Mouse (Mus musculus): ENCODE measurements at regions not wholly inside any gene's neighbourhood (a gene's known extent, or its start where the extent isn't known, plus 50 kb on each side); places are given as distances from the start of the nearest gene placed in this dataset.

DNA sequence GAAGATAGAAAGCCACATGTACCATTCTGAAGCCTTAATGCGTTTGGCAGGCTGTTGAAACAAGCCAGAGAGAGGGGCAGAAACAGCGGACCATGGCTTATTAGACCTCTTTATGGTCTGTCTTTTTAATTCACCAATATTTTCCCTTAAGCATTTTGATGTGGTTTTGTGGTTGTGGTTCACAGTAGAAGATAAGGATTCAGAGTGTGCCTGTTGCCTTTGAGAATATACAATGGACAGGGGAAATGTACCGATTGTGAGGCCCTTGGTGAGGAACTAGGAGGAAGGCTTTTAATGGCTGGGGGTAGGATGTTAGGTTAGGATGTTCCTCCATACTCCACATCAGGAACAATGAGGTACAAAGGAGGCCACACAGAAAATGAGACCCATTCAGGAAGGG is 182.0 kb downstream of the Pdgfra start:
- in situ Hi-C loops (cut with MboI; ENCODE audit: low pct_unique_long_range_greater_than_20kb in 1 of 2, low sequenced_read_pairs in 2 of 2, unreplicated experiment in 1 of 2): no loop called here

GRCm38 (mm10) chr5:75336454-75336853 is 184.4 kb downstream of the Pdgfra start:
- in situ Hi-C loops (cut with MboI; ENCODE audit: low pct_unique_long_range_greater_than_20kb in 1 of 2, low sequenced_read_pairs in 2 of 2, unreplicated experiment in 1 of 2): no loop called here

DNA sequence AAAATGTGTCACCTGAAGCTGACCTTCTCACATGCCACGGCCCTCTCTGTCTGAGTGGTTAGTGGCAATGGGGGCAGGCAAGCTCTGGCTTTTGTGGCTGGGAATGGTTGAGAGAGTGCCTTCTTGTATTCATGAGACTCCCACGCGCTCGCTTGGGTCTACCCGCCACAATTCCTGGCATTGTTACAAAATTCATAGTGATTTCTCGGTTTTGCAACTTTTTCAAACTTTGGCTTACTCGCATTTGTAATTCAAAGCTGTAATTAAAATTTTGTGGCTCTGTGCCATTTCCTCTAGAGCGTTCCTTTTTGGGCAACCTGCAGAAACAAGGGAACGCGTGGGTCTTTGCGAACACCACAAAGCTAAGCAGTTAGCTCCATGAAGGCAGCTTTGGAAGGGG is 186.3 kb downstream of the Pdgfra start:
- in situ Hi-C loops (cut with MboI; ENCODE audit: low pct_unique_long_range_greater_than_20kb in 1 of 2, low sequenced_read_pairs in 2 of 2, unreplicated experiment in 1 of 2): no loop called here

DNA sequence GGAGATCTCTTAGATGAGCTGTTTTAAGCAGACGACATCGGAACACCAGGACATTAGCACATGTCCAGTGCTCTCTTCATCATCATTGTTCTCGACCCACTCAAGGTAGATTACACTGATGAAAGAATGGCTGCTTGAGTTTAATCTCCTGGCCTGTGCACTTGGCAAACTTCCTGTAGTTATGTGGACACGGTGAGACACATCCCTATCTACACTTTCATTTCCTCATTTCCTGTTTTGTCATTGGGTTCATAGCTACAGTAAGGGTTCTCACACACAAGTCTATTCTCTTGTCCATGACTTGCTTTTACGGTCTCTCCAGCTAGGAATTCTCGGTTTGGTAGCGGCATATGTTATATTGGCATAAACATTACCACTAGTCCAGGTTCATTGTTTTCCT is 190.5 kb downstream of the Pdgfra start:
- in situ Hi-C loops (cut with MboI; ENCODE audit: low pct_unique_long_range_greater_than_20kb in 1 of 2, low sequenced_read_pairs in 2 of 2, unreplicated experiment in 1 of 2): no loop called here

GRCm38 (mm10) chr5:75346836-75347773 is 195.0 kb downstream of the Pdgfra start:
- in situ Hi-C loops (cut with MboI; ENCODE audit: low pct_unique_long_range_greater_than_20kb in 1 of 2, low sequenced_read_pairs in 2 of 2, unreplicated experiment in 1 of 2): no loop called here

GRCm38 (mm10) chr5:75347774-75348116 is 195.7 kb downstream of the Pdgfra start:
- in situ Hi-C loops (cut with MboI; ENCODE audit: low pct_unique_long_range_greater_than_20kb in 1 of 2, low sequenced_read_pairs in 2 of 2, unreplicated experiment in 1 of 2): no loop called here

GRCm38 (mm10) chr5:75355266-75355665 is 203.2 kb downstream of the Pdgfra start:
- in situ Hi-C loops (cut with MboI; ENCODE audit: low pct_unique_long_range_greater_than_20kb in 1 of 2, low sequenced_read_pairs in 2 of 2, unreplicated experiment in 1 of 2): no loop called here

- in situ Hi-C loops (cut with MboI; ENCODE audit: low pct_unique_long_range_greater_than_20kb in 1 of 2, low sequenced_read_pairs in 2 of 2, unreplicated experiment in 1 of 2): no loop called here
Observed at GRCm38 (mm10) chr5:75358869-75359268, 206.8 kb downstream of the Pdgfra start.

DNA sequence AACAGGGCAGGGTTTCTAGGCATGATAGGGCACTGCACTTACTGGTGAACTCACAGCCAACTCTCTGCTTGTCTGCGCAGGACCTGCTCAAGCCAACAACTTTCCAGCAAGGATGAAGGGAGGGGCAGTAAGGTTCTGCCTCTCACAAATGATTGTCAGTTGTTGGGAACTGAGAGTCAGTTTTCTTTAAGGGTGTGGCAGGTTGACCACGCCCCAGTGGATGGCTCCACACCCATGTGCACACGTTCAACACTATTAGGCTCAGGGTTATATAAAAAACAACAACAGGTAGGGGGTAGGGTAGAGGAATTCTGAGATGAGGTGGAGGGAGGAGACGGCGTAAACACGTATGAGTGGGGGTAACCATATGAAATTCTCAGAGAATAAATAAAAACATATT is 210.9 kb upstream of the Kit start:
- in situ Hi-C loops (cut with MboI; ENCODE audit: low pct_unique_long_range_greater_than_20kb in 1 of 2, low sequenced_read_pairs in 2 of 2, unreplicated experiment in 1 of 2): no loop called here

DNA sequence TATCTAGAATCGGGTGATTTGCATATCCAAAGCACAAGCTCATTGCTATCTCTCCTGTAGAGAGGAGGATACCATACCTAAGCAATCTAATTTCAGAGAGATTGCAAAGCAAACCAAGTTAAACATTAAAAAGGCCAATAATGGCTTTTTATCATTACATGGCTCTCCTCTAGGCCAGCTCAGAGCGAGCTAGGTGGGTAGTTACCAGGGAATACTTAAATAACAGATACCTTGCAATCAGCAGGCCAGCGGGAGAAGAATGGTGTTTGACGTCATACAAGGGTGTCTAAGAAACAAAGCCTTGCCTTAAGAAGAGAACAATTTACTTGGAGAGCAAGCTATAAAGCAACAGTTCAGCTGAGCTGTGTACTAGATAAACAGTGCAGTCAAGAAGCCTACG is 207.4 kb upstream of the Kit start:
- in situ Hi-C loops (cut with MboI; ENCODE audit: low pct_unique_long_range_greater_than_20kb in 1 of 2, low sequenced_read_pairs in 2 of 2, unreplicated experiment in 1 of 2): no loop called here

GRCm38 (mm10) chr5:75368691-75369090 is 206.0 kb upstream of the Kit start:
- in situ Hi-C loops (cut with MboI; ENCODE audit: low pct_unique_long_range_greater_than_20kb in 1 of 2, low sequenced_read_pairs in 2 of 2, unreplicated experiment in 1 of 2): no loop called here

DNA sequence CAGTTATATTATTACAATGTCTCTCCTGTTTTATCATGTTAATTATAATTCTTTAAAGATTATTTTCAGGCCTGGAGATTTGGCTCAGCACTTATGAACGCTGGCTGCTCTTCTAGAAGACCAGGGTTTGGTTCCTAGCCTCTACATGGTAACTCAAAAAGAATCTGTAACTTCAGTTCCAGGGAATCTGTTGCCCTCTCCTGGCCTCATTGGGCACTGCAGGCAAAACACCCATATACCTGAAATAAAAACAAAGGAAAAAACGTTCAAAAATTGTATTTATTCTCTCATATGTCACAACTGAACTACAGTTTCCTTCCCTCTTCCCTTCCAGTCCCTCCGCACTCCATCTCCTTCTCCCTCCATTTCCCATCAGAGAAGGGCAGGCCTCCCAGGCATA is 201.9 kb upstream of the Kit start:
- in situ Hi-C loops (cut with MboI; ENCODE audit: low pct_unique_long_range_greater_than_20kb in 1 of 2, low sequenced_read_pairs in 2 of 2, unreplicated experiment in 1 of 2): loop anchor here in 1 of 2 experiments (10.0 kb wide), 1 partner anchor 168 kb away; no protein-coding TSS in a partner anchor

- in situ Hi-C loops (cut with MboI; ENCODE audit: low pct_unique_long_range_greater_than_20kb in 1 of 2, low sequenced_read_pairs in 2 of 2, unreplicated experiment in 1 of 2): loop anchor here in 1 of 2 experiments (10.0 kb wide), 1 partner anchor 173 kb away; no protein-coding TSS in a partner anchor
Observed at GRCm38 (mm10) chr5:75377311-75378300, 197.1 kb upstream of the Kit start.

- in situ Hi-C loops (cut with MboI; ENCODE audit: low pct_unique_long_range_greater_than_20kb in 1 of 2, low sequenced_read_pairs in 2 of 2, unreplicated experiment in 1 of 2): loop anchor here in 1 of 2 experiments (10.0 kb wide), 1 partner anchor 174 kb away; no protein-coding TSS in a partner anchor
Observed at GRCm38 (mm10) chr5:75378655-75379054, 196.1 kb upstream of the Kit start.

DNA sequence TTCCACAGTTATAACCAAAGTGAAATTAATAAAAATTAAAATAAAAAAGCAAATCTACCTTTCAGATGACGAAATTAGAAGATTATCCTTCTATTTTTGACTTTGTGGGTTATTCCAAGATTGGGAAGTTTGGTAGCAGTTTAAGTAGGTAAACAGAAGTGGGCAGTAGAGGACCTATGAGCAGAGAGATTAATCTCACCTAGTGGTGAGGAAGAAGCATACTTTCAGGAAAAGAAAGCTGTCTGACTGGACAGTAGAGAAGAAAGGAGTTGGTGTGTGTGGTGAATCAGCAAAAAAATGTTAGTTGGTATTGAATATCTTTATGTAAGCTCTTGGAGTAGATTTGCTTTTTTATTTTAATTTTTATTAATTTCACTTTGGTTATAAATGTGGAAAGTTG is 194.4 kb upstream of the Kit start:
- in situ Hi-C loops (cut with MboI; ENCODE audit: low pct_unique_long_range_greater_than_20kb in 1 of 2, low sequenced_read_pairs in 2 of 2, unreplicated experiment in 1 of 2): no loop called here

GRCm38 (mm10) chr5:75382138-75382537 is 192.6 kb upstream of the Kit start:
- in situ Hi-C loops (cut with MboI; ENCODE audit: low pct_unique_long_range_greater_than_20kb in 1 of 2, low sequenced_read_pairs in 2 of 2, unreplicated experiment in 1 of 2): no loop called here

DNA sequence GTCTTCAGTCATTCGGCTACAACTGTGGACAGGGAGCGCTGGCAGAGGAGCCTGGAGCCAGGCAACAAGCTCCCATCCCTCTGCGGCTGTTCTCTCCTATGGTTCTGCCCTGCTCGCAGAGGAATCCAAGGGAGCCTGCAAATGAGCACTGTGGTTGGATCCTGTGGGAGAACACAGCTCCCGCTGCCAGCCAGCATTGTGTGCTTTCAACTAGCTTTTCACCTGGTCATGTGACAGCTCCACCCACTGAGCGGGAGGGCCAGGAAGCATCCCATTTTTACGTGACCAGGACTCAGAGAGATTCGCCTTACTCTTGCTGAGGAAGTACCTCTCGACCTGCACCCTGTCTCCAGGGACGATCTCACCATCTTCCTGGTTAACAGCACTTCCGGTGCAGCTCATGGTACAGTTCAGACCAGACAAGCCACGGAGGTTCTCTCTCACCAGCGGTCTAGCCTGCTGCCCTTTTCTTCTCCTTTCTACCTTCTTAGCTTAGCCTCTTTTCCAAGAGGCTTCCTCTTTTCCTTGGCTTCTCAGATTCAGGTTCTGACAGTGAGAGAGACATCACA is 186.7 kb upstream of the Kit start:
- in situ Hi-C loops (cut with MboI; ENCODE audit: low pct_unique_long_range_greater_than_20kb in 1 of 2, low sequenced_read_pairs in 2 of 2, unreplicated experiment in 1 of 2): no loop called here

DNA sequence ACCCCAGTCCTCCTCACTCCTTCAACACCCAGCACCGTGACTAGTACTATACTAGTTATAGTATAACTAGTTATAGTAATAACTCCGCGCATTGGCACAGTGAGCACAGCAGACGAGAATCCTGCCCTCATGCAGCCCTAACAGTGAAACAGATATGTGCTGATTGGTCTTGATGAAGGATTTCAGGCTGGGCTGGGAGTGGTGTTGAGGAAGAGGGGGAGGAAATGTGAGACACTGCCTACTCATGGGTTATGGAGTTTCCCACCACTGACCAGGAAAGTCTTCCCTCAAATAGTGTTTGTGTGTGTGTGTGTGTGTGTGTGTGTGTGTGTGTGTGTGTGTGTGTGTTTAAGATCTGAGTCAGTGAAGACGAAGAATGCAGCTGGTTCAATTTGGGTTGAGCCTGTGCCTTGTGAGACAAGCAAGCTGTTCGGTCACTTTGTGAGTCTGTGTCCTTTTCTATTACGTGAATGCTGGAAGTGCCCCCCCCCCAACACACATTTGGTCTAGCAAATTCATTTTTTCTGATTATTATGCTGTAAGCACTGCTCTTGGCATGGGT is 185.9 kb upstream of the Kit start:
- in situ Hi-C loops (cut with MboI; ENCODE audit: low pct_unique_long_range_greater_than_20kb in 1 of 2, low sequenced_read_pairs in 2 of 2, unreplicated experiment in 1 of 2): no loop called here

All from mouse embryonic stem cell (cell line).